Mouse (Mus musculus) central nervous system, embryonic 14 days (tissue): ENCODE measurements around the gene Slc35f2. TPM values are rescaled to one million over a fixed set of nuclear protein-coding genes. Genes with fewer than 3 reads are reported as not detected.

ENCODE experiments used
- polyA plus RNA-seq: library from polyadenylated mRNA; depleted of rRNA; stranded (reverse); fragments of >200 nt; gene quantifications from 2 replicates; pipeline ENCODE4 v1.2.3, GENCODE M21; 2012; rRNA removed

The Slc35f2 gene
- polyA plus RNA-seq: 8.3 and 9.0 TPM in 2 replicates

GRCm38 (mm10) chr9:53771344-53772021, at the start of gene Slc35f2:
Gene Slc35f2, plus strand, starts transcription at chr9:53771538.

GRCm38 (mm10) chr9:53849864-53850263, 78.5 kb downstream of the Slc35f2 start, which contains the start of gene Sln:
Gene Sln, plus strand, starts transcription at chr9:53850164.

Other genes with a start within 250 kb of the Slc35f2 start
- gene Atm, start 234.8 kb upstream of the Slc35f2 start, polyA plus RNA-seq: 11.4 and 11.8 TPM in 2 replicates
- gene Npat, start 234.5 kb upstream of the Slc35f2 start, polyA plus RNA-seq: 11.1 and 11.6 TPM in 2 replicates
- gene Acat1, start 161.2 kb upstream of the Slc35f2 start, polyA plus RNA-seq: 96.6 and 96.9 TPM in 2 replicates
- 18.3 and 19.4 TPM in 2 replicates for gene Cul5, start 101.5 kb upstream of the Slc35f2 start, polyA plus RNA-seq
- gene Rab39, start 65.3 kb upstream of the Slc35f2 start, polyA plus RNA-seq: 1.1 and 1.7 TPM in 2 replicates
- 0.45 and 6.1 TPM in 2 replicates for gene Sln, start 78.6 kb downstream of the Slc35f2 start, polyA plus RNA-seq
- 44.8 and 56.1 TPM in 2 replicates for gene Elmod1, start 203.8 kb downstream of the Slc35f2 start, polyA plus RNA-seq